Mouse (Mus musculus) megakaryocyte, embryonic 14.5 days (primary cell): ENCODE results near the gene Tbc1d20.

Source experiments
- FLI1 ChIP-seq: IDR thresholded peaks from 2 replicates; pipeline ENCODE4 v1.6.1; 2012; ENCODE audit warnings: low read length, inconsistent platforms, mixed read lengths
- GATA1 ChIP-seq: IDR thresholded peaks from 3 replicates; pipeline ENCODE4 v1.6.1; 2012; ENCODE audit warnings: mixed read lengths, low read length, inconsistent platforms, borderline replicate concordance

GRCm38 (mm10) chr2:152287560-152287959, 6.1 kb upstream of the Tbc1d20 start:
- no peak for TF ChIP-seq GATA1
- TF ChIP-seq FLI1, result no peak
